Comparison of ENCODE assay signal across 8 mouse cellular contexts in the genomic region with DNA sequence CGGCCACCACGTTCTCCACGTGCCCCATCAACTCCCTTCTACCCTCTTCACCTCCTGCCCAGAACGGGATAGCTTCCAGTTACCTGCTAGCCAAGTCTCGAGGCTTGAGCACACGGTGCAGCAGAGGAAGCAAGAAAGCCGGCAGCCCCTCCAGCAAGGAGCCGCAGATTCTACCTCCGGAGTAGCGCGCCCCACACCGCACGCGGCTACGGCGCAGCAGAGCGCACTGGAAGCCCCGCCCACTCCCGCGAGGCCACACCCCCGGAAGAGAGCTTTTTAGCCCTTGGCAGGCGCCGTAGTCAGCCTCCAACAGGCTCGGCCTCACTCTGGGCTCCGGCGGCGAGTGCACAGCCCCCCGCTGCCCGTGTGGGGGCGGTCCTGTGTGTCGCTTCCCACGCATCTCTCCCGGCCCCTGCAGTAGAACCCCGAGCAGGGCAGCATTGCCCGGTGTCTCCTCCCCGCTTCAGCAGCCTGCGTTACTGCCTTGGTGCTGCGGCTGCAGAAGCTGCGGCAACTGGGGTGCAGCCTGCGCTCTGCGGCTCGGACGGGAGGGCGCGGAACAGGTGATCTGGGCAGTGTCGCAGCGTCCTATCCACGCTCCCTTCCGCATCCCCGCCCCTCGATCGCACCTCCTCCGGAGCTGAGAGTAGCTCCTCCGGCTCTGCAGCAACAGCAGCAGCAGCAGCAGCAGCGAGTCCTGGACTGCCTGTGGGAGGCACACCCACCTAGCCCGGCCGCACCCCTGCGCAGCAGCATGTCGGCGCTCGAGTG. TPM values are rescaled to one million over a fixed set of nuclear protein-coding genes. Genes with fewer than 3 reads are reported as not detected.
A peak's percentile ranks its signal among the peaks of the same experiment; 100 is the strongest.
DNase-seq lines count a peak whose midpoint lies in the region; ATAC-seq and TF ChIP-seq lines count a peak whose summit lies in the region.

A gene (minus strand): TSS at position 239 of the 771 bp plus-strand sequence.
A gene (plus strand): TSS at position 567 of the 771 bp plus-strand sequence.

- no peaks in the 10 kb centered on the region for H3K36me3 ChIP-seq in embryonic facial prominence, embryonic 14.5 days (ENCODE audit: control insufficient read depth, insufficient read depth, low read length)
- H3K36me3 ChIP-seq in heart, adult 2 months (ENCODE audit: control insufficient read depth, insufficient read depth, low read length): no peaks in the 10 kb centered on the region
- H3K36me3 ChIP-seq in limb, embryonic 13.5 days: no peaks in the 10 kb centered on the region
- H3K36me3 ChIP-seq in midbrain, embryonic 16.5 days (ENCODE audit: control insufficient read depth, insufficient read depth, low read length): no peaks in the 10 kb centered on the region

- peak; percentile 91 for DNase-seq in 3T3-L1 (ENCODE audit: low read depth, low spot score)
- DNase-seq in adrenal gland, postnatal 4 days (ENCODE audit: low spot score in 2 of 2): peak; percentile 88 to 92
- DNase-seq in embryonic facial prominence, embryonic 14.5 days (ENCODE audit: low spot score): peak; percentile 97
- DNase-seq in heart, adult 2 months: peak; percentile 96 to 98
- peak; percentile 92 to 95 for DNase-seq in kidney, adult 8-10 months
- DNase-seq in spleen, postnatal 10 days (ENCODE audit: low spot score in 2 of 2): peak; percentile 97 to 99

- peaks cover 5% of the 10 kb centered on the region; the same call in 1 of the 2 replicates for H3K4me1 ChIP-seq in embryonic facial prominence, embryonic 14.5 days (ENCODE audit: control insufficient read depth, insufficient read depth, low read length)
- no peaks in the 10 kb centered on the region; the same call in 1 of the 2 replicates for H3K4me1 ChIP-seq in heart, adult 2 months (ENCODE audit: control insufficient read depth, insufficient read depth, low read length)
- peaks cover 22% of the 10 kb centered on the region for H3K4me1 ChIP-seq in limb, embryonic 13.5 days
- H3K4me1 ChIP-seq in midbrain, embryonic 16.5 days (ENCODE audit: control insufficient read depth, insufficient read depth, low read length): peaks cover 19% of the 10 kb centered on the region

- peak; percentile 38; the same call in 1 of the 2 replicates for TF ChIP-seq POLR2A in heart, adult 2 months (IDR thresholded peaks at IDR 0.05; ENCODE audit: insufficient read depth, low read depth, low read length)

- H3K9ac ChIP-seq in embryonic facial prominence, embryonic 14.5 days (ENCODE audit: low read depth, low read length): peak within 1 kb of the TSS; percentile 63
- peak within 1 kb of the TSS; percentile 71 for H3K9ac ChIP-seq in heart, adult 2 months (ENCODE audit: low read depth, low read length)
- H3K9ac ChIP-seq in limb, embryonic 13.5 days: peak within 1 kb of the TSS; percentile 78
- peak within 1 kb of the TSS; percentile 87 for H3K9ac ChIP-seq in midbrain, embryonic 16.5 days (ENCODE audit: low read depth, low read length)

- H3K79me2 ChIP-seq in heart, adult 2 months (replicated peaks; ENCODE audit: control insufficient read depth, insufficient read depth, low read length): no peaks in the 10 kb centered on the region

- H3K27ac ChIP-seq in embryonic facial prominence, embryonic 14.5 days (replicated peaks; ENCODE audit: low read depth, low read length): peak within 1 kb of the TSS; percentile 80
- peak within 1 kb of the TSS; percentile 86 for H3K27ac ChIP-seq in heart, adult 2 months
- H3K27ac ChIP-seq in limb, embryonic 13.5 days: peak within 1 kb of the TSS; percentile 84
- H3K27ac ChIP-seq in midbrain, embryonic 16.5 days (ENCODE audit: low read length): peak within 1 kb of the TSS; percentile 88

- intact Hi-C loops in heart, adult 2 months (cut with DNase I): loop anchor here (5.0 kb wide), 2 partner anchors 54 to 71 kb away; a partner anchor contains a TSS

- peak within 1 kb of the TSS; percentile 81 for H3K4me3 ChIP-seq in embryonic facial prominence, embryonic 14.5 days (ENCODE audit: low read depth, low read length)
- H3K4me3 ChIP-seq in heart, adult 2 months: peak within 1 kb of the TSS; percentile 94
- peak within 1 kb of the TSS; percentile 82 for H3K4me3 ChIP-seq in limb, embryonic 13.5 days
- peak within 1 kb of the TSS; percentile 91 for H3K4me3 ChIP-seq in midbrain, embryonic 16.5 days (ENCODE audit: low read depth, low read length)

- peak within 1 kb of the TSS; percentile 91 for H3K4me2 ChIP-seq in embryonic facial prominence, embryonic 14.5 days (ENCODE audit: low read depth, low read length)
- peak within 1 kb of the TSS; percentile 99 for H3K4me2 ChIP-seq in limb, embryonic 13.5 days (replicated peaks)
- peak within 1 kb of the TSS; percentile 84 for H3K4me2 ChIP-seq in midbrain, embryonic 16.5 days (ENCODE audit: low read length)

- no peaks in the 10 kb centered on the region for H3K27me3 ChIP-seq in embryonic facial prominence, embryonic 14.5 days (replicated peaks; ENCODE audit: control insufficient read depth, insufficient read depth, low read length)
- H3K27me3 ChIP-seq in heart, adult 2 months (ENCODE audit: control insufficient read depth, insufficient read depth, low read length): no peaks in the 10 kb centered on the region
- no peaks in the 10 kb centered on the region for H3K27me3 ChIP-seq in limb, embryonic 13.5 days
- no peaks in the 10 kb centered on the region for H3K27me3 ChIP-seq in midbrain, embryonic 16.5 days (ENCODE audit: control insufficient read depth, insufficient read depth, low read depth, low read length)

- ATAC-seq in embryonic facial prominence, embryonic 14.5 days (ENCODE audit: low read depth): peak; percentile 98
- peak; percentile 97 for ATAC-seq in limb, embryonic 13.5 days (ENCODE audit: low FRiP score, low read depth)
- peak; percentile 96 for ATAC-seq in midbrain, embryonic 16.5 days

- no peaks in the 10 kb centered on the region for H3K9me3 ChIP-seq in embryonic facial prominence, embryonic 14.5 days (ENCODE audit: control insufficient read depth, low read length)
- H3K9me3 ChIP-seq in limb, embryonic 13.5 days: no peaks in the 10 kb centered on the region
- no peaks in the 10 kb centered on the region for H3K9me3 ChIP-seq in midbrain, embryonic 16.5 days (replicated peaks; ENCODE audit: control insufficient read depth, low read length, poor library complexity, severe bottlenecking)

- peak; percentile 49 for TF ChIP-seq CTCF in heart, adult 2 months (IDR thresholded peaks at IDR 0.05)

- under 1% methylated on average over 39 of the region's 61 CpGs for WGBS in embryonic facial prominence, embryonic 14.5 days
- WGBS in heart, adult 2 months: under 1% methylated on average over 61 of the region's 61 CpGs
- 0% methylated on average over 56 of the region's 61 CpGs for WGBS in limb, embryonic 13.5 days
- WGBS in midbrain, embryonic 16.5 days: under 1% methylated on average over 60 of the region's 61 CpGs

- no peak for TF ChIP-seq EP300 in heart, adult 2 months (IDR thresholded peaks at IDR 0.05; ENCODE audit: insufficient read depth, low read depth, low read length)

RNA-seq across cellular contexts. Expression of the first gene that starts in this region (rescaled TPM):
- total RNA-seq in adrenal gland, postnatal 4 days (2021): 1 to 10 TPM; 5.6 to 9.1 TPM
- polyA plus RNA-seq in embryonic facial prominence, embryonic 14.5 days (2014; fragmentation: Nextera tagmentation; extraction: Ambion mirVana): 18.8 and 19.5 TPM in 2 replicates
- total RNA-seq in heart, adult 2 months (2021): 1 to 10 TPM; 3.3 to 4.5 TPM
- polyA plus RNA-seq in heart, adult 2 months (2012; rRNA removed): 2.0 and 4.5 TPM in 2 replicates
- polyA plus RNA-seq in limb, embryonic 13.5 days (2015; fragmentation: Nextera tagmentation; extraction: Ambion mirVana): 18.4 and 18.9 TPM in 2 replicates
- polyA plus RNA-seq in midbrain, embryonic 16.5 days (2015; fragmentation: Nextera tagmentation; extraction: Ambion mirVana): 3.3 and 3.8 TPM in 2 replicates

RNA-seq across cellular contexts. Expression of the second gene that starts in this region (rescaled TPM):
- 10 to 100 TPM in 1 of 2 experiments, 1 to 10 TPM in 1; 9.7 to 10.4 TPM for total RNA-seq in adrenal gland, postnatal 4 days (2021)
- 8.9 and 9.0 TPM in 2 replicates for polyA plus RNA-seq in embryonic facial prominence, embryonic 14.5 days (2014; fragmentation: Nextera tagmentation; extraction: Ambion mirVana)
- 1 to 10 TPM; 5.1 to 5.9 TPM for total RNA-seq in heart, adult 2 months (2021)
- 2.5 and 4.7 TPM in 2 replicates for polyA plus RNA-seq in heart, adult 2 months (2012; rRNA removed)
- polyA plus RNA-seq in limb, embryonic 13.5 days (2015; fragmentation: Nextera tagmentation; extraction: Ambion mirVana): 8.9 and 11.4 TPM in 2 replicates
- polyA plus RNA-seq in midbrain, embryonic 16.5 days (2015; fragmentation: Nextera tagmentation; extraction: Ambion mirVana): 41.3 and 55.4 TPM in 2 replicates

Comparison
In these comparisons a context has a peak if more than half of its experiments do, and no peak if none do; other contexts are left out.
1. Peak in every context shown above with its lines: DNase-seq, ATAC-seq, H3K4me3 ChIP-seq and H3K27ac ChIP-seq.